Mouse (Mus musculus) cerebellum, adult 9-10 months (tissue): ENCODE data around the gene Abca14.
"Not testable (repeated sequence)": the region's sequence is repeated elsewhere in the genome, so short reads cannot be mapped to it uniquely, and the experiment has no call there.

ENCODE experiments used
- DNase-seq: peaks from one replicate; pipeline ENCODE4 v3.0.0; 2022

The Abca14 gene

DNA sequence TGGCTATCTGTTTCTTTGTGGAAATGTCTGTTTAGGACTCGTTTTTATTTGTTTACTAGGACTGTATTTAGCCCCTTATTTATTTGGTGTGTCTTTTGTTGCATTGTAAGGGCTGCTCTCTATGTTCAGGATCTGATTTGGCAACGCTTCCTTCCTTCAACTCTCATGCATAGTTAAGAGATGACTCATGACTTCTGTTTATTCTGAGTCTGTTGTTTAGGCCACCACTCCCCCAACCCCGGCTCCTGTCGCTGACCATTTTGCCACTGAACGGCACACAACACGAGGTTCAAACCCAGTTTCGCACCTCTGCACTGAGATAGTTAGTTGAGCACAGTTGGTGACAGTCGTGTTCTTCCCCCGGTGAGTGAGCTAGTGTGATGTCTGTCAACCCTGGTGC, 2.2 kb downstream of the Abca14 start:
- DNase-seq = no peak

DNA sequence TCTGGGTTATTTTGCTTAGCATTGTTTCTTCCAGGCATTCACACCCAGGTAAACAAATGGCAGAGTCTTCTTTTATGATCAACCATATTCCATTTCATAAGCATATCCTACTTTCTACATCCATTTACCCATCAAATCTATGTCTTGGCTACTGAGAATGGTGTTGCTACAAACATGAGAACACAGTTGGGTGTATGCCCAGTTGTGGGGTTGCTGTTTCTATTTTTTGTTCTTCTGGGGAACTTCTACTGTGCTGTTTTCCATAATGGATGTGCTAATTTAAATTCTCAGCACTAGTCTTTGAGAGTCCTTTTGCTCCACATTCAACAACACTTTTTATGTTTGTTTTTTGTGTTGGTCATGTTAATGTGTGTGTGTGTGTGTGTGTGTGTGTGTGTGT, 24.8 kb downstream of the Abca14 start:
- no peak for DNase-seq

DNA sequence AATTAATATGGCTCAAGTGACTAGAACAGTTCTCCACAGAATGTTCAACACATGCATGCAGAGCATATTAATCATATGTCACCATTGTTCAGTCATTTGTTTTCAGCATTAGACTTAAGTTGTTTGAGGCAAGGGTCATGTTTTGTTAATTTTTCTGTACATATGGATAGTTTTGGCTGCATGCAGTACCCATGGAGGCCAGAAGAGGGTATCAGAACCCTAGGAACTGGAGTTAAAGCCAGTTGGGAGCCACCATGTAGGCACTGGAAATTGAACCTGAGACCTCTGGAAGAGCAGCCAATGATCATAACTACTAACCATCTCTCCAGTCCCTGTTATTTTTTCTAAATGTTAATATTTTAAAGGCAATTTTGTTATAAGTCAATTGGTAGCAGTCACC, 37.3 kb downstream of the Abca14 start:
- no peak for DNase-seq

DNA sequence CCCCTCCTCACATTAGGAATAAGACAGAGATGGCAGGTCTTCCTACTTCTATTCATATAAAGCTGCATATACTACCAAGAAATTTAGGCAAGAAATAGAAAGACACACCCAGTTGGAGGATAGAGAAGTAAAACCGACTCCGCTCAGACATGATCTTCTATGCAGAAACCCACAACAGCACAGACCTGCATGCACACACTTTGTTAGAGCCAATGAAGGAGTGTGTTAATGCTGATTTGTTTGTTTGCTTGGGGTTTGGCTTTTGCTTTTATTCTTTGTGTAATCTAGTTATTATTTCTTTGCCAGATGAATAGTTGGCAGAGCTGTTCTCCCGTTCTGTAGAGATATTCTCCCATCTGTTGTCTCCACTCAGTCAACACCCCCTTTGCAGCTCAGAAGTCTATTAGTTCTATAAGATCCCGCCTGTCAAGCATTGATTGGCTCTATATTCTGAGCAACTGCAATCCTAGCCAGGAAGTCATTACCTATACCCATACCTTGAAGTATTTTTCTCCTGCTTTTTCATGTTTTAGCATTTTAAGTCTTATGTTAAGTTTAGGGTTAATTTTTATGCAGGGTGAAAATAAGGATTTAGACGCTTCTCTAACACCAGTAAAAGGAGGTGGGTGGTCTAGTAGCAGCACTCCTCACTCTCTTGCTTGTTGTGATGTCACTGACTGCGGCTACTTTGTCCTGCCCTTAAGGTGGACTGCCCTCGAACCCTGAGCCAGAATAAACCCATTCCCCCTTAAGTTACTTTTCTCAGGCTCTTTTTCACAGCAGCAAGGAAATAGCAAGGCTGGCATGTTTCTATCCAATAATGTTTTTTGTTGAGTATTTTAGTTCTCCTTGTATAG, 67.6 kb downstream of the Abca14 start:
- no peak for DNase-seq

DNA sequence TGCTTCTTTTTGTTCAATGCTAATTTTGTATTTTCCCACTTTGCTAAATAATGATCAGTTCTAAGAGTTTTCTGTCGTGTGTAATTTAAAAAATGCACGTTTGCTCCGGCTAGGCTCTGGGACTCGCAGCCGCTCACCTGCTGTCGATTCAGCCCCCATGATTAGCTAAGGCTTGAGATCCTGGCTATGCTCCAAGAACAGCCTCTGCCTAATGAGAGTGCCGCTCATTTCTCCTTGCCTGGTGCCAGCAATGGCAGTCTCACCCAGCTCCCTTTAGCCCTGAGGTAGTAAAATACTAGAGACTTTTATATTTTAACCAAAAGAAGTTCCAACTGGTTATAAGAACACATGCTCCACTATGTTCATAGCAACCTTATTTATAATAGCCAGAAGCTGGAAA, 68.3 kb downstream of the Abca14 start:
- peak; percentile 18 for DNase-seq

DNA sequence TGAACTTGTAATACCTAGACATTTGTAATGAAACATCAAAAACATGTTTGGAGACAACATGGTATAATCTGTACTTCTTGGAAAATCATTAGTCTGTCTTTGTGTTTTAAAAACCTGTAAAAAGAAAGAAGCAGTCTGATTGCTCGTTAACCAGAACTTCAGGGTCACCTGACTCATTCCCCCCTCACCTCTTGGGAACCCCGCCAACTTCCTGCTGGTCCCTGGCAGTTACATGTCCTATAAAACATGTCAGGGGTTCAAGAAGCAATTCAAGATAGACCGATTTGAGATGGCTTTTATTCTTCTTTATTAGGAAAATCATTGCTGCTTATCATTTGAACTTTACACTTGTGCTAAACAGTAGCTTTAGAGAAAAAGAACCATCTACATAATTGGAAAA, 81.5 kb downstream of the Abca14 start:
- no peak for DNase-seq

DNA sequence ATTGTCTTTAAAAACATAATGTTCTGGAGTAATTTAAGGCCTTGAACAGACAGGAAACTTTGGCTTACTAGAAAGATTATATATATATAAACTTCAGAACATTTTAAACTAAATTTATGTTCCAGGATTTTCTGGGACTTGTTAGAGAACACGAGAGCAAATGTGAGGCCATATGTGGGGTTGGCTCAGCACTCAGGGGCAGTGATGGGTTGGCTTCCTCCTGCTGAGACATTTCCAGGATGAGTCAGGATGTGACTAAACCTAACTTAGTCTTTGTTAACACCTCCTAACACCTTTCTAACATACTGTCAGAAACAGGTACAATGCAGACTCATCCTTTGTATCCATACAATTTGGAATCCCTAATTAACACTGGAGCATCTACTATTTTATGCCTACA, 112.3 kb downstream of the Abca14 start:
- peak; percentile 58 for DNase-seq

DNA sequence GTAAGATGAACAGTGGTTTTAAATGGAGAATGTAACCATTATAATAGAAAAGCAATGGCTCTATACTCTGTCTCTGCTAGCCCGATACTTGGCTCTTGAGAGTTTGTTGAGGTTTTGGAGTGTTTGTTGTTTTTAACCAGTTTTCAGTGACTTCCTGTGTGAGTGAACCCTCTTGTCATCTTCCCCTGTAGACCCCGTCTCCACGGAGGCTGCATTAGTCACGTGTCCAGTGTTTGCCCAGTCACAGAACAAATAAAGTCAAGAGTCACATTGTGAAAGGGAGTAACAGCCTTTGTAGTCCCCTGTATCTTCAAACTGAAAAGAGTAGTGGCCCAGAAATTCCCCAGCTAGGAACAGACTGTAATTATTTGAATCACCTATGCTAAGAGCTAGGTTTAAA, 119.2 kb downstream of the Abca14 start:
- DNase-seq = no peak

DNA sequence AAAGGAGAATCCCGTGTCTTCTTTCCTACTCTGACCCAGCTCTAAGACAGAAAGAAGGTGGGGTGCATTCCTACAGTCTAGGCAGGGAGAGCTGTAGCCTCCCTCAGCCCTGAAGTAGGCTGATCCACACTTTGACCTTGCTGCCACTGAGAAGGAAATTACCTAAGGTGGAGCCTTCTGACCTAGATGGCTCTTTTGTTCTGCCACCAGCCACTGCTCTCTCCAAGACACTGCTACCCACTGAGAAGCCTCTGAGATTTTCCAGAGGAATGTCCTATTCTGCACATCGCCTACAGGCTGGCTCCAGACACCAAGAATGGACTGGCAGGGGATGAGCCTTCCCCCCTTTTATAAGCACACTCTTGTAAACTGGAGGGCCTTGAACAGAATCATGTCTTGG, 122.2 kb downstream of the Abca14 start:
- DNase-seq = not testable (repeated sequence)

DNA sequence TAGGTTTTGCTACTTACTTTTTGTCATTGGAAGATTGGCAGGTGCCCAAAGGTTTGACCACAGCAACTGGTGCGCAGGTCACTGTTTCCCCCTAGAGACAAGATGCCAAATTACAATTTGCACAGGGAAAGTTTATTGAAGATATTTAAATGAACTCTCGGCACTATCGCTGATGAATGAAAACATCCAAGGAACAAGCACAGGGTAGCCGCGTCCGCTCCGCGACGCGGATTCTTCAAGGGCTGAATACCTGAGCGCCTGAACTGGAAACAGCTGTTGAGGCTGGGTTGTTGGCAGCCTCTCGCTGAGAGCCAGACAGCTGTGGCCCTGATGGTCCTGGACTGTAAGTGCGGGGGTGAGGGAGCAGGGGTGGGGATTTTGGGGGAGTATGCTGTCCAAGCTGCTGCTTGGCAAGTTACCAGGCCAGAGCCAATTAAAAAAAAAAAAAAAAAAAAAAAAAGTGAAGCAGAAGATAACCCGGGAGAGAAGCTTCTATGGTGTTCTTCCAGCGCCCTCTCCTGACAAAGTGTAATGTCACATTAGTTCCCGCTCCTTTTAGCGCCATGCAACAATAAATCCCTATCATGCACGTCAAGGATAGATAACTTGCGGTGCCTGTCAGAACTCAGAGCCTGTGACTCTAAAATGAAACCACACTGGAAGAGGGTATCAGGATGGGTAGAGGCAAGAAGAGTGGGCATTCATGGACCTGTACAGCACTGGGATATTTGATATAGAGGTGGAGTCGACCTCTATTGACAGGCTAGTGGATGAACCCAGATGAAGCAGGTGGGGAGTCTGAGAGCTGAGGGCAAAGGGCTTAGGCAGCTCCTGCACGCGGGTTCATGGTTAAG, 123.7 kb downstream of the Abca14 start:
- DNase-seq = peak; percentile 48

DNA sequence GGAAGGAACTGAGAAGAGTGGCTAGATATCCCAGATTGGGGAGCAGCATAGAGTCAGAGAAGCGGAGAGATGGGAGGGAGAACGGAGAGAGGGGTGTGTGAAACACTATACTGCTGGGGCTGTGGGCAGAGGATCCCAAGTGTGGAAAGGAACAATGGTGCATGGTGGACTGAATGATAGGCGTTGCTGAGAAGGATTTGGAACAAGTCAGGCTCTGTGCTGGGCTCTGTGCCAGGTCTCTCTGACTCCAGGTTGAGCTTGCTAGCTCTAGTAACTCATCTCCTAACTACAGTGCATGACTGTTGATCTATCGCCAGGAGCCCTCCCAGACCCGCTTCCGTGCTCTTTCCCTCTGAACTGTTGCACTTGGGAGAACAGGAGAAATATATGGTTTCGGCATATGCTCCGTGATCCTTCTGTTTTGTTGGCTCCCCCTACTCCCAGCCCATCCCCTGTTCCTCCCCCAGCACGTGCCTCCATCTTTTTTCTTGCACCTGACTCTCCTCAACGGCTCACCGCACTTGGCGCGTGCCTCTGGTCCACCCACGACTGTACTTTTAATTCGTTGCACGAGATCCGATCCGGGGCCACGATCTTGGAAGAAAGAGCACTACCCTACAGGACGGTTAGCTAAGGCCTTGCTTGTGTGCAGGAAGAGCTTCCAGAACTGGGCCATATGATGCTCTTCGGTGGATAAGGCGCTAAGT, 124.5 kb downstream of the Abca14 start, which contains the start of gene Abca15:
TSS of gene Abca15 (plus strand) at position 584 of the 707 bp plus-strand sequence.
- peak; percentile 11 for DNase-seq

DNA sequence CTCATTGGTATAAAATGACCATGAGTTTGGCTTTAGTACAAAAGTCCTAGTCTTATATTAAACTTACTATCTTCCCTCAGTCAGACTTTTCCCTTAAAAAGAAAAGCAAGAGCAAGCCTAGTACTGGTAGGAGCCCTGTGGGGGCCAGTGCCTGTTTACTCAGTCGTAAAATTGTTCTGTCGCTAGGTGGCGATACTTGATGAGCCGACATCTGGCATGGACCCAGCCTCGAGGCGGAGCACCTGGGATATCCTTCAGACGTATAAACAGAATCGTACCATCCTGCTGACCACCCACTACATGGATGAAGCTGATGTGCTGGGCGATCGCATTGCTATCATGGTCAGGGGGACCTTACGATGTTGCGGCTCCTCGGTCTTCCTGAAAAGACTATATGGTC, 157.4 kb downstream of the Abca14 start:
- DNase-seq = no peak
